Mouse (Mus musculus) gastrocnemius, postnatal 4 days (tissue): ENCODE data around the gene Ppp1r21. TPM values are rescaled to one million over a fixed set of nuclear protein-coding genes. Genes with fewer than 3 reads are reported as not detected.

Experiments
- total RNA-seq, 2 experiments: library from RNA; stranded (reverse); gene quantifications; 2 replicates each; pipeline ENCODE4 v1.2.3; 2021

Gene Ppp1r21
- total RNA-seq, 2 experiments from 2014 or later: 18.5 to 18.6 TPM

Other genes starting within 250 kb of the Ppp1r21 start
- 10 to 100 TPM; 22.4 to 24.1 TPM for gene Foxn2, start 89.4 kb upstream of the Ppp1r21 start, total RNA-seq
- 10 to 100 TPM; 20.4 to 25.6 TPM for gene Ston1, start 67.6 kb downstream of the Ppp1r21 start, total RNA-seq
- not detected for gene Gtf2a1l, start 138.5 kb downstream of the Ppp1r21 start, total RNA-seq